Mouse (Mus musculus) stomach, postnatal 0 days (tissue): ENCODE data around the gene Fosl2.

Source experiments
- CTCF ChIP-seq: IDR thresholded peaks from 2 replicates; pipeline ENCODE4 v1.5.1; 2016; ENCODE audit warnings: antibody characterized with exemption, low read depth, mild to moderate bottlenecking, moderate library complexity
- EP300 ChIP-seq: optimal IDR thresholded peaks from 2 replicates; pipeline ENCODE3; 2016; ENCODE audit warnings: antibody characterized with exemption

- 0 out of 2 replicates have a peak, but pooled peaks have one; percentile 20 for TF ChIP-seq CTCF
- TF ChIP-seq EP300 = no peak
Measured at GRCm38 (mm10) chr5:32154931-32155688, 19.5 kb downstream of the Fosl2 start.
